In genomic region chr15:88732405-88733020, GRCm38 (mm10) we compare ENCODE assay signal across 8 mouse cellular contexts. TPM values are rescaled to one million over a fixed set of nuclear protein-coding genes. Genes with fewer than 3 reads are reported as not detected.
DNase-seq lines count a peak whose midpoint lies in the region; ATAC-seq and TF ChIP-seq lines count a peak whose summit lies in the region.

No protein-coding gene starts in this region.

- ATAC-seq in heart, embryonic 13.5 days (ENCODE audit: extremely low read depth, insufficient number of reproducible peaks, low FRiP score, low TSS enrichment): no peak
- no peak for ATAC-seq in heart, postnatal 0 days (ENCODE audit: insufficient read depth, low read depth)
- peak; percentile 71 for ATAC-seq in megakaryocyte, adult 5-6 weeks (ENCODE audit: poor library complexity, severe bottlenecking)
- no peak for ATAC-seq in erythroid progenitor cell, adult 5-6 weeks (replicated peaks; ENCODE audit: low FRiP score, poor library complexity, severe bottlenecking)

- H3K27me3 ChIP-seq in heart, embryonic 13.5 days (replicated peaks): no peaks in the 10 kb centered on the region
- H3K27me3 ChIP-seq in heart, postnatal 0 days (ENCODE audit: control insufficient read depth, insufficient read depth, low read length): no peaks in the 10 kb centered on the region

- H3K4me2 ChIP-seq in heart, embryonic 13.5 days: peak overlapping the region; percentile 97
- peak overlapping the region; percentile 80 for H3K4me2 ChIP-seq in heart, postnatal 0 days (ENCODE audit: low read depth, low read length)

- peaks cover 32% of the 10 kb centered on the region for H3K4me1 ChIP-seq in heart, embryonic 13.5 days
- H3K4me1 ChIP-seq in ES-E14 (ENCODE audit: control insufficient read depth in 2 of 2, insufficient read depth in 2 of 2, low read length in 2 of 2, poor library complexity in 1 of 2): peaks cover 18 to 37% of the 10 kb centered on the region in 2 experiments
- H3K4me1 ChIP-seq in heart, postnatal 0 days (ENCODE audit: control insufficient read depth, insufficient read depth): peaks cover 24% of the 10 kb centered on the region

- in situ Hi-C loops in ES-E14 (cut with MboI; ENCODE audit: low sequenced_read_pairs in 2 of 2, unreplicated experiment in 2 of 2): no loop called here

- H3K9ac ChIP-seq in heart, embryonic 13.5 days: peak overlapping the region; percentile 95
- peak overlapping the region; percentile 97 for H3K9ac ChIP-seq in ES-E14 (ENCODE audit: insufficient read depth, low read depth, low read length, poor library complexity, severe bottlenecking)
- H3K9ac ChIP-seq in heart, postnatal 0 days (replicated peaks; ENCODE audit: low read depth, low read length): peak overlapping the region; percentile 95

- no peak for TF ChIP-seq CTCF in heart, postnatal 0 days (IDR thresholded peaks at IDR 0.05; ENCODE audit: low read depth)

- TF ChIP-seq EP300 in heart, postnatal 0 days (IDR thresholded peaks at IDR 0.05; ENCODE audit: low read depth): no peak

- peak overlapping the region; percentile 80 for H3K27ac ChIP-seq in heart, embryonic 13.5 days (replicated peaks)
- no peak overlapping the region for H3K27ac ChIP-seq in ES-E14 (ENCODE audit: insufficient read depth, low read depth, low read length, poor library complexity, severe bottlenecking)
- H3K27ac ChIP-seq in heart, postnatal 0 days (ENCODE audit: low read depth): peak overlapping the region; percentile 94; the same call in 1 of the 2 replicates

- peaks cover 29% of the 10 kb centered on the region for H3K36me3 ChIP-seq in heart, embryonic 13.5 days
- peaks cover 22% of the 10 kb centered on the region for H3K36me3 ChIP-seq in ES-E14 (ENCODE audit: control insufficient read depth, insufficient read depth, low read length, poor library complexity, severe bottlenecking)
- H3K36me3 ChIP-seq in heart, postnatal 0 days (replicated peaks; ENCODE audit: control insufficient read depth, insufficient read depth, low read length): peaks cover 25% of the 10 kb centered on the region

- peak overlapping the region; percentile 75 for H3K4me3 ChIP-seq in heart, embryonic 13.5 days
- H3K4me3 ChIP-seq in ES-E14 (ENCODE audit: insufficient read depth in 1 of 2, low read depth in 1 of 2, low read length in 2 of 2, poor library complexity in 1 of 2, severe bottlenecking in 1 of 2): peak overlapping the region; percentile 97 to 99
- peak overlapping the region; percentile 92 for H3K4me3 ChIP-seq in heart, postnatal 0 days (ENCODE audit: low read depth, low read length)

- no peaks in the 10 kb centered on the region for H3K9me3 ChIP-seq in heart, embryonic 13.5 days
- no peaks in the 10 kb centered on the region for H3K9me3 ChIP-seq in ES-E14 (ENCODE audit: control insufficient read depth, insufficient read depth, low read depth, low read length)
- no peaks in the 10 kb centered on the region for H3K9me3 ChIP-seq in heart, postnatal 0 days (replicated peaks; ENCODE audit: control insufficient read depth, low read length)

- DNase-seq in heart, adult 9 months (ENCODE audit: low spot score in 2 of 2): no peak
- no peak for DNase-seq in ES-E14 (ENCODE audit: low read depth, low spot score)
- no peak for DNase-seq in heart, postnatal 0 days (ENCODE audit: low spot score)
- no peak for DNase-seq in cerebellum, postnatal 4 days (ENCODE audit: low spot score in 2 of 2)
- DNase-seq in cerebellum, adult 8-10 months: no peak

- WGBS in heart, embryonic 13.5 days: 17% methylated on average over 15 of the region's 15 CpGs
- WGBS in heart, postnatal 0 days: 11% methylated on average over 15 of the region's 15 CpGs

TF ChIP-seq in ES-E14, 5 proteins besides CTCF, POLR2A, EP300 and RAD21:
- TF ChIP-seq CHD2 (IDR thresholded peaks at IDR 0.05; ENCODE audit: low read depth, low read length) (no peak), MAFK (IDR thresholded peaks at IDR 0.05; ENCODE audit: insufficient read depth, low read depth, low read length) (no peak), ZC3H11A (IDR thresholded peaks at IDR 0.05; ENCODE audit: borderline replicate concordance, low read depth, low read length) (no peak), ZNF384 (IDR thresholded peaks at IDR 0.05; ENCODE audit: low read depth, low read length) (no peak), HCFC1 (IDR thresholded peaks at IDR 0.05; ENCODE audit: borderline replicate concordance, insufficient read depth, low read length) (no peak)
TF ChIP-seq in ES-E14: peak in this region for 0.

RNA-seq across cellular contexts. Expression of gene Brd1, which starts 1.5 kb away (rescaled TPM):
- 10.4 and 11.0 TPM in 2 replicates for polyA plus RNA-seq in heart, embryonic 13.5 days (2015; fragmentation: Nextera tagmentation; extraction: Ambion mirVana)
- 52.0 and 54.2 TPM in 2 replicates for total RNA-seq in ES-E14 (2012; rRNA removed)
- total RNA-seq in heart, postnatal 0 days (2014; rRNA removed; ENCODE audit: low replicate concordance): 35.8 and 36.8 TPM in 2 replicates
- 7.9 and 9.9 TPM in 2 replicates for polyA plus RNA-seq in heart, postnatal 0 days (2015; fragmentation: Nextera tagmentation; extraction: Ambion mirVana)
- total RNA-seq in megakaryocyte, adult 5-6 weeks (2015): 29.6 and 30.1 TPM in 2 replicates
- 43.0 and 56.4 TPM in 2 replicates for total RNA-seq in megakaryocyte, adult 5-6 weeks (2017)
- 13.3 and 18.4 TPM in 2 replicates for total RNA-seq in erythroid progenitor cell, adult 5-6 weeks (2015; ENCODE audit: low replicate concordance)
- total RNA-seq in erythroid progenitor cell, adult 5-6 weeks (2017; ENCODE audit: low replicate concordance): 31.3 and 31.5 TPM in 2 replicates

RNA-seq across cellular contexts. Expression of gene Zbed4, which starts 18.9 kb away (rescaled TPM):
- polyA plus RNA-seq in heart, embryonic 13.5 days (2015; fragmentation: Nextera tagmentation; extraction: Ambion mirVana): 11.6 and 12.1 TPM in 2 replicates
- 32.9 and 43.6 TPM in 2 replicates for total RNA-seq in ES-E14 (2012; rRNA removed)
- 15.7 and 16.6 TPM in 2 replicates for total RNA-seq in heart, postnatal 0 days (2014; rRNA removed; ENCODE audit: low replicate concordance)
- 4.0 and 5.1 TPM in 2 replicates for polyA plus RNA-seq in heart, postnatal 0 days (2015; fragmentation: Nextera tagmentation; extraction: Ambion mirVana)
- total RNA-seq in megakaryocyte, adult 5-6 weeks (2015): 30.0 and 31.9 TPM in 2 replicates
- total RNA-seq in megakaryocyte, adult 5-6 weeks (2017): 32.4 and 37.4 TPM in 2 replicates
- total RNA-seq in erythroid progenitor cell, adult 5-6 weeks (2015; ENCODE audit: low replicate concordance): 34.2 and 44.0 TPM in 2 replicates
- 28.8 and 32.7 TPM in 2 replicates for total RNA-seq in erythroid progenitor cell, adult 5-6 weeks (2017; ENCODE audit: low replicate concordance)
